Mouse (Mus musculus): ENCODE data around the gene Zfp704.

Zfp704 gene

DNA sequence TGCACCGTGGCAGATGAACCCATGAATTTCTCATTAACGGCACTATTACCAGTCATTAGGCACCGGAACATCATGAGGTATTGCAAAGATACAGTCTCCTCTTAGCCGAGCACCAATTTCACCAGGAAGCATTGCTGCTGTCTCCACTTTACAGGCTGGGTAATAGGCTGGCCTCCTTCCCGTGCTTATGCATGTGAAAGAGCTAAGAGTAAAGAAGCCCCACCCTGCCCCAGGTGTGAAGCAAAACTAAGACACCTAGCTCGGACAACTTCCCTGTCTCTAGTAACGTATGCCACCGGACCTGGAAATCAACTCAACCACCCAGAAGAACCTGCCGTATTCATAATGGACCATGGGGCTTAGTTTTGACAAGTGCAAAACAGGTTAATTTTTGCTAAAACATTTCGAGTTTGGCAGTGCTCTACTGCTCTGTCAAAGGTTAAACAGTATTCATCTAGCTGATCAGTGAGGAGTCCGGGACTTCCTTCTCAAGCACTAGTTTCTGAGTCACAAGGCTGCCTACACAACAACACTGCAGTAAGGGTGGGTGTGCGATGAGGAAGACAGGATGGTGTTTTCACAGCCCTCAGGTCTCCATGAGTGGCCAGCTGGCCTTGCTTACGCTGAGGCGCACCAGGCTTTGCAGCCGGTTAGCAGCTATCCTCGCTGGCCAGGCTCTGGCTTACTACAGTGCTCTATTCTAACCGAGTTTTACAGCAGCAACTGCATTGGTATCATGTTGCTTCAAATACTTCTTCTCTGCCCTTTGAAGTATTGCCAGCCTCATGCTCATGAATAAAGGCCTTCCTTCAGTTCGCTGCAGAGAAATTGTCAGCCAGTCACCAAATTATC, 86.6 kb downstream of the Zfp704 start:
- no peak for TF ChIP-seq NANOG (IDR thresholded peaks at IDR 0.05; ENCODE audit: borderline replicate concordance, low read length)
- TF ChIP-seq CTCF (conservative IDR thresholded peaks at IDR 0.05; ENCODE audit: low read length), result no peak
- TF ChIP-seq POU5F1 (IDR thresholded peaks at IDR 0.05; ENCODE audit: borderline replicate concordance, low read length), result no peak
- Histone ChIP-seq H3K4me1 (replicated peaks; ENCODE audit: low read depth, low read length) (peaks cover 82% of the 10 kb centered on the region), H3K4me3 (replicated peaks; ENCODE audit: low read length) (0 out of 2 replicates have a peak overlapping the region, but pooled peaks have one; percentile 2), H3K27me3 (ENCODE audit: insufficient read depth, low read length) (peaks cover 2% of the 10 kb centered on the region; the same call in 1 of the 2 replicates), H3K36me3 (ENCODE audit: insufficient read depth, low read length) (peaks cover 5% of the 10 kb centered on the region; the same call in 1 of the 2 replicates), H3K9me3 (ENCODE audit: low read length) (no peaks in the 10 kb centered on the region)

DNA sequence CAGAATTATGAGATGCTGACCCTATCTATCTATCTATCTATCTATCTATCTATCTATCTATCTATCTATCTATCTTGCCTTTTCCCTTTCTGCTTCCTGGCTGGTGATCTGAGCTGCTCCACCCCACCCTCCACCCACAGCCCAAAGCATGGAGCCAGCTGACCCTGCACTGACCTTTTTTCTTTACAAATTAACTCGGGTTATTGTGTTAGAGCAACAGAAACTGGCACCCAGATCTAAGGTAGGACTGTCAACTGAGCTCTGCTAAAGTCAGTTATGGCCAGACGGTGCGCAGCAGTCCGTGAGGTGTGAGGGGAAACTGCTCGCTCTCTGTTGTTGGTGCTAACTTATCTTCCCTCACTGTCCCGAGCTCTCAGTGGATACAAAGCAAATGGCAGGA, 87.9 kb downstream of the Zfp704 start:
- no peak overlapping the region for H3K4me3 ChIP-seq (replicated peaks; ENCODE audit: low read length)
- peaks cover 5% of the 10 kb centered on the region; the same call in 1 of the 2 replicates for H3K36me3 ChIP-seq (ENCODE audit: insufficient read depth, low read length)
- no peak for TF ChIP-seq CTCF (conservative IDR thresholded peaks at IDR 0.05; ENCODE audit: low read length)
- no peak for TF ChIP-seq NANOG (IDR thresholded peaks at IDR 0.05; ENCODE audit: borderline replicate concordance, low read length)
- no peak for TF ChIP-seq POU5F1 (IDR thresholded peaks at IDR 0.05; ENCODE audit: borderline replicate concordance, low read length)
- no peaks in the 10 kb centered on the region for H3K9me3 ChIP-seq (ENCODE audit: low read length)
- peaks cover 93% of the 10 kb centered on the region for H3K4me1 ChIP-seq (replicated peaks; ENCODE audit: low read depth, low read length)
- peaks cover 2% of the 10 kb centered on the region; the same call in 1 of the 2 replicates for H3K27me3 ChIP-seq (ENCODE audit: insufficient read depth, low read length)

DNA sequence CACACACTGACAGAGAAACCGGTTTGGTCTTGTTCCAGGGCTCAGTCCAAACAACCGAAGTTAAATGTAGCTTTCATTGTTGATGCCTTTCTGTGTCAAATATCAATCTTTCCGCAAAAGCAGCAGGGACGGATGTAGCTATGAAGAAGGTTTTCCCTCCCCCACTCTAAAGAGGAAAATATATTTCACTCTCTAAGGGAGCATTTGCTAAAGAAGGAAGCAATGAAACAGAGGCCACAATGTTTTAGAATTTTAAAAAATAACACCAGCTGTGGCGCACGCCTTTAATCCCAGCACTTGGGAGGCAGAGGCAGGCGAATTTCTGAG, 89.2 kb downstream of the Zfp704 start:
- H3K27me3 ChIP-seq (ENCODE audit: insufficient read depth, low read length), result peaks cover 2% of the 10 kb centered on the region; the same call in 1 of the 2 replicates
- H3K4me1 ChIP-seq (replicated peaks; ENCODE audit: low read depth, low read length), result peaks cover 94% of the 10 kb centered on the region
- TF ChIP-seq POU5F1 (IDR thresholded peaks at IDR 0.05; ENCODE audit: borderline replicate concordance, low read length) (no peak), NANOG (IDR thresholded peaks at IDR 0.05; ENCODE audit: borderline replicate concordance, low read length) (no peak), CTCF (conservative IDR thresholded peaks at IDR 0.05; ENCODE audit: low read length) (no peak)
- no peaks in the 10 kb centered on the region for H3K9me3 ChIP-seq (ENCODE audit: low read length)
- H3K36me3 ChIP-seq (ENCODE audit: insufficient read depth, low read length), result peaks cover 5% of the 10 kb centered on the region; the same call in 1 of the 2 replicates
- H3K4me3 ChIP-seq (replicated peaks; ENCODE audit: low read length), result peak overlapping the region; percentile 50

DNA sequence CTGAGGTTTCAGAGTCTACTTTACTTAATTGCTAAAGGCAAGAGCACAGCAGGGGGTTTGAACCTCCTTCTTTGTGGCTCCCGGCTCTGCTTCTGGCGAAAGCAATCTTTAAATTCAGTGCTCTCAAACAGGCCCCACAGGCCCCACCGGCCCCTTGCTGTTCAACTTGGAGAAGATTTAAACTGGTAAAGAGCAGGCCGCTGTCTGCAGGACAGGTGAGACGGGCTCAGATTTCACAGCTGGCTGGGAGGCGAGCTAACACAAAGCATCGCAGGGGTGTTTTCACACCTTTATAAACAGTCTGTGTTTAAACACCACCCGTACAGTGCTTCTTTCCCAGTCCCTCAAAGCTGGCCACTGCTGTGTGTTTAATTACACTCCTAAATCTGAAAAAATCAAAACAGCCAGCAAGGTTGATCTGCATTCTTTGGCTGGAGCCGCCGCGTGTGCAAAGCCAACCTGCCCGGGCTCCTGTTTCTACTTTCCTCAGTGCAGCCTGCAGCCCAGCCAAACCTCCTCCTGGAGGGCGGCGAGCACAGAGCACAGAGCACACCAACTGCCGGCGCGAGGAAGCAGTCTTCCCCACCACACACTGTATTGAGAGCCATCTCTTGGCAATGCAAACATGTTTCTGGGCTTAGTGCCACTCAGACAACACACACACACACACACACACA, 89.7 kb downstream of the Zfp704 start:
- no peak for TF ChIP-seq POU5F1 (IDR thresholded peaks at IDR 0.05; ENCODE audit: borderline replicate concordance, low read length)
- no peak for TF ChIP-seq CTCF (conservative IDR thresholded peaks at IDR 0.05; ENCODE audit: low read length)
- peak; percentile 70 for TF ChIP-seq NANOG (IDR thresholded peaks at IDR 0.05; ENCODE audit: borderline replicate concordance, low read length)
- Histone ChIP-seq H3K4me3 (replicated peaks; ENCODE audit: low read length) (peak overlapping the region; percentile 50), H3K9me3 (ENCODE audit: low read length) (no peaks in the 10 kb centered on the region), H3K27me3 (ENCODE audit: insufficient read depth, low read length) (peaks cover 2% of the 10 kb centered on the region; the same call in 1 of the 2 replicates), H3K4me1 (replicated peaks; ENCODE audit: low read depth, low read length) (peaks cover 95% of the 10 kb centered on the region), H3K36me3 (ENCODE audit: insufficient read depth, low read length) (peaks cover 4% of the 10 kb centered on the region; the same call in 1 of the 2 replicates)

GRCm38 (mm10) chr3:9519491-9519890, 90.4 kb downstream of the Zfp704 start:
- Histone ChIP-seq H3K36me3 (ENCODE audit: insufficient read depth, low read length) (no peaks in the 10 kb centered on the region), H3K4me1 (replicated peaks; ENCODE audit: low read depth, low read length) (peaks cover 94% of the 10 kb centered on the region), H3K9me3 (ENCODE audit: low read length) (no peaks in the 10 kb centered on the region), H3K4me3 (replicated peaks; ENCODE audit: low read length) (peak overlapping the region; percentile 37), H3K27me3 (ENCODE audit: insufficient read depth, low read length) (peaks cover 2% of the 10 kb centered on the region; the same call in 1 of the 2 replicates)
- TF ChIP-seq NANOG (IDR thresholded peaks at IDR 0.05; ENCODE audit: borderline replicate concordance, low read length) (no peak), CTCF (conservative IDR thresholded peaks at IDR 0.05; ENCODE audit: low read length) (no peak)

- Histone ChIP-seq H3K27me3 (ENCODE audit: insufficient read depth, low read length) (peaks cover 2% of the 10 kb centered on the region; the same call in 1 of the 2 replicates), H3K36me3 (ENCODE audit: insufficient read depth, low read length) (no peaks in the 10 kb centered on the region), H3K4me3 (replicated peaks; ENCODE audit: low read length) (peak overlapping the region; percentile 37), H3K9me3 (ENCODE audit: low read length) (no peaks in the 10 kb centered on the region), H3K4me1 (replicated peaks; ENCODE audit: low read depth, low read length) (peaks cover 92% of the 10 kb centered on the region)
- TF ChIP-seq NANOG (IDR thresholded peaks at IDR 0.05; ENCODE audit: borderline replicate concordance, low read length) (no peak), POU5F1 (IDR thresholded peaks at IDR 0.05; ENCODE audit: borderline replicate concordance, low read length) (no peak), CTCF (conservative IDR thresholded peaks at IDR 0.05; ENCODE audit: low read length) (no peak)
Measured at GRCm38 (mm10) chr3:9518936-9519335, 90.9 kb downstream of the Zfp704 start.

DNA sequence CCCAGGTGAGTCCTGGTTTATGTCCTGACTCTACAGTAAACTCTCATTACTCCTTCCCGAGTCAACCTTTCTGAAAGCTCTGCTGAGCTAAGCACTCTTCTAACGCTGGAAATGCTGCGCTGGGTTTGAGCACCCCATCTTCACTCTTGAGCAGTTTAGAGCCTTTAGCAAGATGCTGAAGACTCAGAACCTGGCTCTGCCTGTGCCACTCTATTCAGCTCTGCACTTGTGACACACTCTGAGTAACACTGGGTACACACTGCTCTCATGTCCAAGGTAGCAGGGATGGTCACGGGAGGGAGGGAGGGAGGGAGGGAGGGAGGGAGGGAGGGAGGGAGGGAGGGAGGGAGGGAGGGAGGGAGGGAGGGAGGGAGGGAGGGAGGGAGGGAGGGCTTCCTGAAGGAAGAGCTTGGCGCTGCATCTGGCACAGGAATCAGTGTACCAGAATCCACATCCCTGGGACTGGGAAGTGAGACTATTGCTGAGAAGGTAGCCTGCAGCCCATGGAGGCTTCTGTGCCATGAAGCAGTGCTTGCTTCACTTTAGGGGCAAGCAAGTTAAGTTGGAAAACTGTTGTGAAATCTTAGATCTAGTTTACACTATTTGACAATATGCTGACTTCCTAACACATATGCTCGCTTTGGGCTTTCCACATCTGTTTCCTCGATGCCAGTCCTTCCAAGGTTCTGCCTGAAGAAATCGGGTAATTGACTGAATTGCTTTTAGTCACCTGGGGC, 93.6 kb downstream of the Zfp704 start:
- TF ChIP-seq POU5F1 (IDR thresholded peaks at IDR 0.05; ENCODE audit: borderline replicate concordance, low read length), result no peak
- no peak for TF ChIP-seq NANOG (IDR thresholded peaks at IDR 0.05; ENCODE audit: borderline replicate concordance, low read length)
- no peak for TF ChIP-seq CTCF (conservative IDR thresholded peaks at IDR 0.05; ENCODE audit: low read length)
- peaks cover 84% of the 10 kb centered on the region for H3K4me1 ChIP-seq (replicated peaks; ENCODE audit: low read depth, low read length)
- no peaks in the 10 kb centered on the region for H3K27me3 ChIP-seq (ENCODE audit: insufficient read depth, low read length)
- peak overlapping the region; percentile 50; the same call in 1 of the 2 replicates for H3K4me3 ChIP-seq (replicated peaks; ENCODE audit: low read length)
- H3K36me3 ChIP-seq (ENCODE audit: insufficient read depth, low read length), result peaks cover 8% of the 10 kb centered on the region
- H3K9me3 ChIP-seq (ENCODE audit: low read length), result no peaks in the 10 kb centered on the region

DNA sequence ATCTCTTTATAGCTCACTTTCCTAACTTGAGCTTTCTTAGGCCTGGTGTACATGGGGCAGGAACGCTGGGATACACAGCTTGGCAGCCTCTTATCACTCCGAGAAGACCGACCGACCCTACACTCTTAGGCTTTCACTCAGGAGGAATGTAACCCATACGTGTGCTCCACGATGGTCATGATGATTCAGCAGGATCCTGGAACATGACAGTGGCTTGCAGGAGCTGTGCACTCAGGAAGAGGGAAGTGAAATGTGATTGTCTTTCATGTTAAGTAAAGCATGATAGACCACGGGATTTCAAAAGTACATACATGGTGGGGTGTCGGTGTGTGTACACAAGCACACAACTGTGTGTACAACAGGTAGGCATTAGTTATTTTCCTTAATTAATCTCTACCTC, 94.4 kb downstream of the Zfp704 start:
- H3K4me3 ChIP-seq (replicated peaks; ENCODE audit: low read length), result peak overlapping the region; percentile 50
- H3K4me1 ChIP-seq (replicated peaks; ENCODE audit: low read depth, low read length), result peaks cover 78% of the 10 kb centered on the region
- H3K36me3 ChIP-seq (ENCODE audit: insufficient read depth, low read length), result peaks cover 8% of the 10 kb centered on the region
- no peaks in the 10 kb centered on the region for H3K27me3 ChIP-seq (ENCODE audit: insufficient read depth, low read length)
- H3K9me3 ChIP-seq (ENCODE audit: low read length), result no peaks in the 10 kb centered on the region
- TF ChIP-seq NANOG (IDR thresholded peaks at IDR 0.05; ENCODE audit: borderline replicate concordance, low read length) (no peak), CTCF (conservative IDR thresholded peaks at IDR 0.05; ENCODE audit: low read length) (no peak), POU5F1 (IDR thresholded peaks at IDR 0.05; ENCODE audit: borderline replicate concordance, low read length) (no peak)
